Mouse (Mus musculus) liver, postnatal 0 days (tissue): Measurements from ENCODE around the gene Synj2bp. TPM values are rescaled to one million over a fixed set of nuclear protein-coding genes. Genes with fewer than 3 reads are reported as not detected.
"Not testable (repeated sequence)": the region's sequence is repeated elsewhere in the genome, so short reads cannot be mapped to it uniquely, and the experiment has no call there.

ENCODE experiments used
- ATAC-seq: fragments of 200-750 bp; cut with Nextera tagmentation; 2 replicates; pipeline ENCODE4 v1.8.0; 2017; ENCODE audit warnings: mild to moderate bottlenecking, moderate library complexity
- DNase-seq: peaks from one replicate; pipeline ENCODE4 v3.0.0-alpha.2; 2016
- H3K27ac ChIP-seq: fragments of 300-500 bp; sonication (generic); 2 replicates; pipeline ENCODE4 v1.5.1; 2014; ENCODE audit warnings: antibody characterized with exemption, moderate library complexity, mild to moderate bottlenecking, low read depth
- H3K27me3 ChIP-seq: fragments of 300-500 bp; sonication (generic); 2 replicates; pipeline ENCODE4 v1.6.1; 2014; ENCODE audit warnings: low read length, control low read depth, mixed read lengths; ENCODE audit not compliant: insufficient read depth
- H3K36me3 ChIP-seq: fragments of 300-500 bp; sonication (generic); replicated peaks from 2 replicates; pipeline ENCODE4 v1.6.1; 2014; ENCODE audit warnings: mild to moderate bottlenecking, control low read depth, low read length, moderate library complexity, mixed read lengths; ENCODE audit not compliant: insufficient read depth
- H3K4me1 ChIP-seq: fragments of 300-500 bp; sonication (generic); 2 replicates; pipeline ENCODE4 v1.6.1; 2014; ENCODE audit warnings: antibody characterized with exemption, mild to moderate bottlenecking, control low read depth; ENCODE audit not compliant: insufficient read depth
- H3K4me2 ChIP-seq: fragments of 300-500 bp; sonication (generic); 2 replicates; pipeline ENCODE4 v1.6.1; 2014; ENCODE audit warnings: low read depth, mild to moderate bottlenecking, low read length, moderate library complexity, mixed read lengths
- H3K4me3 ChIP-seq: fragments of 300-500 bp; sonication (generic); 2 replicates; pipeline ENCODE4 v1.5.1; 2014; ENCODE audit warnings: low read depth, low read length
- H3K9ac ChIP-seq: fragments of 300-500 bp; sonication (generic); replicated peaks from 2 replicates; pipeline ENCODE4 v1.6.1; 2014; ENCODE audit warnings: mild to moderate bottlenecking, moderate library complexity
- H3K9me3 ChIP-seq: fragments of 300-500 bp; sonication (generic); 2 replicates; pipeline ENCODE4 v1.6.1; 2016; ENCODE audit warnings: mild to moderate bottlenecking, control low read depth, low read length, mixed read lengths
- CTCF ChIP-seq: sonication (generic); IDR thresholded peaks from 2 replicates; pipeline ENCODE4 v1.5.1; 2016; ENCODE audit warnings: antibody characterized with exemption, low read depth
- EP300 ChIP-seq: IDR thresholded peaks from 2 replicates; pipeline ENCODE4 v1.6.1; 2016; ENCODE audit warnings: antibody characterized with exemption, low read depth, mild to moderate bottlenecking
- WGBS: fragments of 180-500 bp; shearing (Covaris S2); extraction: QIAGEN DNeasy Blood & Tissue Kit; methylation state at CpG from one replicate; pipeline ENCODE4 v1.1.7; 2014; ENCODE audit not compliant: insufficient replicate concordance; 5-methylcytosine and 5-hydroxymethylcytosine counted together
- polyA plus RNA-seq: library from polyadenylated mRNA; unstranded; fragments of >200 nt; fragmentation: Nextera tagmentation; extraction: Ambion mirVana; gene quantifications from 2 replicates; pipeline ENCODE4 v1.2.1, GENCODE M21; 2015

Gene Synj2bp
- polyA plus RNA-seq, 1 experiment from 2014 or later: 14.8 TPM

DNA sequence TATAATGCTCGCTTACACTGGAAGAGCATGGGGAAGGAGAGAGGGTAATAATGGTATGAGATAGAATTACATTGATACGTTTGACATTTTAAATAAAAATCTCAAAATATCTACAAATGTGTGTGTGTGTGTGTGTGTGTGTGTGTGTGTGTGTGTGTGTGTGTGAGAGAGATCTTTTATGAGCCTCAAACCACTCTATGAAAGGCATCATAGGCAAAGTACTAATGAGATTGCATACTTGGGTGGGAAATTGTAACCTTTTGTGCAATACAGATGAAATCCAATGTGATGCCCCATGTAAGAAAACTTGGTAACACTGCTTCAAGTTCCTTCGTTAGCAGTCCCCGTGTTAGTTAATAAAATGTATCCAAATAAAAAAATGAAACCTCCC lies 313 bp upstream of the Synj2bp start:
- Histone ChIP-seq H3K9me3 (no peaks in the 10 kb centered on the region), H3K4me1 (peaks cover 9% of the 10 kb centered on the region), H3K9ac (peak overlapping the region; percentile 90), H3K27ac (no peak overlapping the region; the same call in 1 of the 2 replicates), H3K36me3 (no peaks in the 10 kb centered on the region), H3K4me2 (peak overlapping the region; percentile 70), H3K4me3 (peak overlapping the region; percentile 94), H3K27me3 (no peaks in the 10 kb centered on the region)
- 35% methylated on average over 4 of the region's 4 CpGs for WGBS
- TF ChIP-seq EP300 (no peak), CTCF (no peak)
- DNase-seq: no peak
- peak; percentile 24 for ATAC-seq

DNA sequence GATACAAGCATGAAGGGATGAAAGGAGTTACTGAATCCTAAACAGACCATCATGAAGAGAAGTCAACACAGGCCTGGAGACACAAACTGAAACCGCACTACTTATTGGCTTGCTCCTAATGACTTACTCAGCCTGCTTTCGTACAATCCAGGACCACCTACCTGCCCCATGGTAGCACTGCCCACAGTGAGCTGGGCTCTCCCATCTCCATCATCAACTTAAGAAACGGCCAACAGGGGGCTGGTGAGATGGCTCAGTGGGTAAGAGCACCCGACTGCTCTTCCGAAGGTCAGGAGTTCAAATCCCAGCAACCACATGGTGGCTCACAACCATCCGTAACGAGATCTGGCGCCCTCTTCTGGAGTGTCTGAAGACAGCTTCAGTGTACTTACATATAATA lies 2.1 kb downstream of the Synj2bp start:
- H3K4me2 ChIP-seq, H3K27ac ChIP-seq, H3K4me3 ChIP-seq, H3K9me3 ChIP-seq, H3K27me3 ChIP-seq, H3K4me1 ChIP-seq, DNase-seq, H3K9ac ChIP-seq, ATAC-seq, H3K36me3 ChIP-seq: not testable (repeated sequence)
- TF ChIP-seq CTCF: 0 out of 2 replicates have a peak, but pooled peaks have one; percentile 16
- WGBS: 78% methylated on average over 5 of the region's 8 CpGs

DNA sequence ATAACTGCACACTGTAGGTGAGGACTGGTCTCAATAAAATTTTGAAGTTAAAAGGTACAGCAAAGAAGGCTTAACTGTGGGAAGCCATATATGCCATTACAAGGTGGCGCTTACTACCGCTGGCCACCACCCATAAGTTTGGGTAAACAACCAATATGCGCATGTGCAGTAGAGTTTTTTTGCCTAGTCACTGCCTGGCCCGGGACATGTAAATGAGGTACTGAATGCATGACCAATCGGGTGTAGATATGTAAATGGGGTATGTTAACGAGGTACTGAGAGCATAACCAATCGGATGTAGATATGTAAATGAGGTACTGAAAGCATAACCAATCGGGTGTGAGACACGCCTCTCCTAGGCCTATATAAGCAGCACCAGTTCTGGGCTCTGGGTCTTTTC lies 35.8 kb downstream of the Synj2bp start:
- 91% methylated on average over 9 of the region's 9 CpGs for WGBS
- DNase-seq: not testable (repeated sequence)

GRCm38 (mm10) chr12:81490491-81490890 lies 42.2 kb downstream of the Synj2bp start:
- no peak overlapping the region for H3K4me2 ChIP-seq
- WGBS: 71% methylated on average over 5 of the region's 5 CpGs
- H3K36me3 ChIP-seq: no peaks in the 10 kb centered on the region; the same call in 1 of the 2 replicates
- no peaks in the 10 kb centered on the region for H3K27me3 ChIP-seq
- no peak overlapping the region for H3K9ac ChIP-seq
- H3K9me3 ChIP-seq: no peaks in the 10 kb centered on the region
- no peak for TF ChIP-seq CTCF
- TF ChIP-seq EP300: no peak
- H3K4me1 ChIP-seq: 0 out of 2 replicates have a peak, but pooled peaks cover under 1% of the 10 kb centered on the region
- no peak overlapping the region for H3K27ac ChIP-seq
- ATAC-seq: 0 out of 2 replicates have a peak, but pooled peaks have one; percentile 38
- no peak for DNase-seq
- no peak overlapping the region for H3K4me3 ChIP-seq

More for the DNA sequence above, 35.8 kb downstream of the Synj2bp start:
- H3K36me3 ChIP-seq, H3K4me1 ChIP-seq, H3K9me3 ChIP-seq, H3K4me2 ChIP-seq, H3K4me3 ChIP-seq, ATAC-seq, H3K27me3 ChIP-seq, H3K9ac ChIP-seq, H3K27ac ChIP-seq: not testable (repeated sequence)

GRCm38 (mm10) chr12:81485311-81485710 lies 47.4 kb downstream of the Synj2bp start:
- no peak for TF ChIP-seq CTCF
- TF ChIP-seq EP300: no peak
- Histone ChIP-seq H3K27me3 (no peaks in the 10 kb centered on the region), H3K4me3 (peak overlapping the region; percentile 69), H3K4me2 (peak overlapping the region; percentile 68), H3K9ac (no peak overlapping the region), H3K4me1 (peaks cover 6% of the 10 kb centered on the region; the same call in 1 of the 2 replicates), H3K9me3 (no peaks in the 10 kb centered on the region), H3K27ac (peak overlapping the region; percentile 97; the same call in 1 of the 2 replicates), H3K36me3 (no peaks in the 10 kb centered on the region)
- 46% methylated on average over 6 of the region's 6 CpGs for WGBS
- DNase-seq (no peak), ATAC-seq (no peak)

GRCm38 (mm10) chr12:81484727-81485191 lies 48.0 kb downstream of the Synj2bp start, which contains the start of gene Cox16:
TSS of gene Cox16 (minus strand) at chr12:81485127.
- Histone ChIP-seq H3K27ac (peak within 1 kb of the TSS; percentile 97), H3K9me3 (no peaks in the 10 kb centered on the region), H3K4me2 (peak within 1 kb of the TSS; percentile 68), H3K27me3 (no peaks in the 10 kb centered on the region), H3K36me3 (no peaks in the 10 kb centered on the region), H3K4me3 (peak within 1 kb of the TSS; percentile 69), H3K4me1 (peaks cover 6% of the 10 kb centered on the region; the same call in 1 of the 2 replicates), H3K9ac (peak within 1 kb of the TSS; percentile 74)
- WGBS: 2% methylated on average over 31 of the region's 31 CpGs
- peak; percentile 97 for ATAC-seq
- no peak for TF ChIP-seq EP300
- TF ChIP-seq CTCF: no peak
- DNase-seq: peak; percentile 89

- H3K9ac ChIP-seq: peak overlapping the region; percentile 74
- no peak for ATAC-seq
- DNase-seq: no peak
These were observed 48.5 kb downstream of the Synj2bp start for GRCm38 (mm10) chr12:81484212-81484611.

More at GRCm38 (mm10) chr12:81484212-81484611, 48.5 kb downstream of the Synj2bp start:
- WGBS: 2% methylated on average over 7 of the region's 7 CpGs
- no peaks in the 10 kb centered on the region for H3K27me3 ChIP-seq
- peak overlapping the region; percentile 68 for H3K4me2 ChIP-seq
- H3K9me3 ChIP-seq: no peaks in the 10 kb centered on the region
- H3K4me1 ChIP-seq: peaks cover 6% of the 10 kb centered on the region; the same call in 1 of the 2 replicates
- no peak for TF ChIP-seq CTCF
- TF ChIP-seq EP300: no peak
- peak overlapping the region; percentile 69 for H3K4me3 ChIP-seq
- 0 out of 2 replicates have a peak, but pooled peaks cover 4% of the 10 kb centered on the region for H3K36me3 ChIP-seq
- H3K27ac ChIP-seq: peak overlapping the region; percentile 97
